Mouse (Mus musculus): Measurements from ENCODE around the gene Foxc2.
A peak's percentile ranks its signal among the peaks of the same experiment; 100 is the strongest.
"Not testable (repeated sequence)": the region's sequence is repeated elsewhere in the genome, so short reads cannot be mapped to it uniquely, and the experiment has no call there.

The Foxc2 gene

GRCm38 (mm10) chr8:121119635-121120455 is 3.9 kb downstream of the Foxc2 start:
- DNase-seq (ENCODE audit: low spot score) = no peak

- no peak for DNase-seq (ENCODE audit: low spot score)
Measured at GRCm38 (mm10) chr8:121120456-121121419, 4.8 kb downstream of the Foxc2 start.

DNA sequence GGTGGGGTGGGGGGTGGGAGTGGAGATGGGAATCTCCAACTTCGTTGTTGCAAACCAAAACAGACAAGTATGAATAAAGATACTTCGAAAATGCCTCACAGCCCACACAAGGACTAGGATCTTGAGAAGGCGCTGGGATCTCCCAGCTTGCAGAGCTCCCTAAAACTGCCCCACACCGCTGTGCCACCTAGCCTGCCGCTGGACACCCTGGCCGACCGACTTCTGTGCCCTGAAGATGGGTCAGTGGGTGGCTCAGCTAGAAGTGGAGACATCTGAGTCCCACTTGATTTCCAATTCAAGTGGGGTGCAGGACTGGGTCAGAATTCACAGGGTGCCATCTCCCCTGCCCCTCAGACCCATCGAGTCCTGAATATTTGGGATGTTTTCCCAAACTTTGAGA is 5.7 kb downstream of the Foxc2 start:
- DNase-seq (ENCODE audit: low spot score) = no peak

DNA sequence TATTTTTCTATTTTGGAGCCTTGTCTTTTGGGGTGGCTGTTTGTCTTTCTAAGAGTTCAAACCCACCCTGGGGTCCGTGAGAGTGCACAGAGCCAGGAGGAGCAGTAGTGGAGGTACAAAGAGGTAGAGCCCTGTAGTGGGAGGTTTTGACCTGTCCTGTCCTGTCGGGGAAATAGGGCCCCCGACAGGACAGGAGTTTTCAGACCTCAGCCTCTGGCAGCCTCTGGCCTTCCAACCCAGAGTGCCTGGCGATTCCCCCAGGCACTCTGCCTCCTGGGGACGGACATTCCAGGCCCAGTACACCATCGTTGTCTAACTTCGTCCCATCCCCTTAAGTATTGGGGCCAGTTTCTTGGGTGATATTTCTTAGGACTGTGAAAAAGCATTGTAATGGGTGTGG is 6.4 kb downstream of the Foxc2 start:
- no peak for DNase-seq (ENCODE audit: low spot score)

DNA sequence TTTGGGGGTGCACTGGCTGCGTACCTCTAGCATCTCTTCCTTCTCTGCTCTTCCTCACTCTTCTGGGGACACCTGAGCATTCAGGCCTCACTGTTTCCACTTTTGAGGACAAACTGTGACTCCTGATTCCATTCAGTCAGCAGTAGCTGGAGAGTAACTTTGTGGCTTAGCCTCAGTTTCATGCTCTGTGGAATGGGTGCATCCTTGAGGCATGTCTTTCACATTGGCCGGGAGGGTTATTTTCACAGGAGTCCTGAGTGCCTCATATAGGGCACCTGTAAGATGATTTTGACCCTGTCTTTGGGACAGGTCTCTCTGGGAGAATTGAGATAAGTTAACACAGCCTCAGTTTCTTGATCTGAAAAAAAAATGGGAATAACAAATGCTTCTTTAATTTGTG is 7.1 kb downstream of the Foxc2 start:
- no peak for DNase-seq (ENCODE audit: low spot score)

DNA sequence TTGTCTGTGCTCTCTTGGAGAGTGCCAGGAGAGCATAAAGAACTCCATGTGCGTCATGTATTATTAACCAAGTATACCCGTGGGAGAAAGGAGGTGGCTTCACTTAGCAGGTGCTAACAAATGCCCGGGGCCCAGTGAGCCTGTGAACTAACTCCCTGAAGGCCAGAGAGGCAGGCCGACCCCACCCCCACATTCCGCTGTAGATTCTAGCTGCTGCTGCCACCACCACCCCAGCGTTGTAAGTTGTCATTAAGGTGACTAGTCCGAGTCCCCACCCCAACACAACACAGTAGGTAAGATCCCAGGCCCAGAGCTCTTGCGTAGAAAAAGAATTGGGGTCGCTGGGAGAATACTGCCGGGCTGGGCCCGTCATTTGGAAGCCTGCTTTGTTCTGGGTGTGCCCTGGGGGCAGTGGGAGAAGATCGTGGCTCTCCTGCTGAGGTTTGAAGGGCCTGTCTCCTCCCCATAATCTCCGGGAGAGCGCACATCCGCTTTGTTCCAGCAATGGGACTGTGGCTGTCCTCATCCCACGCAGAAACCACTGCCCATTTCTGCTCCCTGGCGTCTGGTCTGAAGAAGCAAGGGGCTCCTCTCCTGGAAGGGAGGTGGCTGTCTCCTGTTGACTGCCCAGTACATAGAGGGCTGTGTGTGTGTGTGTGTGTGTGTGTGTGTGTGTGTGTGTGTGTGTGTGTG is 8.7 kb downstream of the Foxc2 start:
- no peak for DNase-seq (ENCODE audit: low spot score)

GRCm38 (mm10) chr8:121125311-121125876 is 9.4 kb downstream of the Foxc2 start:
- peak; percentile 79 for DNase-seq (ENCODE audit: low spot score)

DNA sequence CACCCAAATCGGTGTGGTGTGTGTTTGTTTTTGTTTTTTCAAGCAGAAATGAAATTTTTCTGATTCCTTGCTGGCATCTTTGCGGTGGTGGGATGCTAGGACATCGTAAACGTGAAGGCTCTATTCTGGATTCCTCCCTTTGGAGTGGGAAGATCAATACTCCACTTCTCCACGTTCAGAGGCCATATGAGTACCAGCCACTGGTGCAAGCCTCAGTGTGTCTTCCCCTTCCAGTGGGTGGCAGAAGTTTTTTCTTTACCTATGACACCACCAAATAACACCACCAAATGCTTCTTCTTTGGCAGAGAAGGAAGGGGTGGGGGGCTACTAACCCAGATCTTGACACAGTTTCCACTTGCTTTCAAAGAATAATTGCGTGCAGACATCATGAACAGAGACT is 10.2 kb downstream of the Foxc2 start:
- no peak for DNase-seq (ENCODE audit: low spot score)

DNA sequence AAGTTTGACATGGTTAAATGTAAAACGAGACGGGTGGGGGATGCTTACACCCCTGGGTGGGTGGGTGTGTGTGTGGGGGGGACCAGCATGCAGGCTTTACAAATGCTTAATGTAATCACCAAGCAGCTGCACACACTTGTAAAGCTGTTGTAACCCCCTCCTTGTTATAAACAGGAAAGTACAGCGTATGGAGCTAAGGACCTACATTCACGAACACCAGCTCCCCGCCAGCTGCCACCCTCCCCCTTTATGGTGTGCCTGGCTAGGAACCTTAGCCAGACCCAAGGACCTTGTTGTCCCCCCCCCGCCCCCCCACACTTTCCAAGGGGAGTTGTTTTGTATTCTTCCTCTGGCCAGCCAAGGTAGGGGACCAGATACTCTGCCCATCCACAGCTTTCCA is 10.7 kb downstream of the Foxc2 start:
- no peak for DNase-seq (ENCODE audit: low spot score)

GRCm38 (mm10) chr8:121127291-121127701 is 11.3 kb downstream of the Foxc2 start:
- no peak for DNase-seq (ENCODE audit: low spot score)

DNA sequence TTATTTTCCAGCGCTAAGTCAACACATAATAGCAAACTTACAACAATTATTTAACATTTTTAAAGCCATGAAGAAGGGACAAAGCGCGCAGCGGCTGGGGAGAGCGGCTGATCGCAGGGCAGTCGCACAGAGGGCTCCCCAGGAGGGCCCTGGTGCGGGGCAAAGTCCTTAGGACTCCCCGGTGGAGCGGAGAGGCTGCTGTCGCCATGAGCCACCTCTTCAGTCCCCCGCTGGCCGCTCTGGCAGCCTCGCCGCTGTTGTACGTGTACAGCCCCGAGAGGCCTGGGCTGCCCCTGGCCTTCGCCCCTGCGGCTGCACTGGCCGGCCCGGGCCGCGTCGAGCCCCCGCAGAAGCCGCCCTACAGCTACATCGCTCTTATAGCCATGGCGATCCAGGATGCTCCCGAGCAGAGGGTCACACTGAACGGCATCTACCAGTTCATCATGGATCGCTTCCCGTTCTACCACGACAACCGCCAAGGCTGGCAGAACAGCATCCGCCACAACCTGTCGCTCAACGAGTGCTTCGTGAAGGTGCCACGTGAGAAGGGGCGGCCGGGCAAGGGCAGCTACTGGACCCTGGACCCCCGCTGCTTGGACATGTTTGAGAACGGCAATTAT is 11.9 kb downstream of the Foxc2 start, which contains the start of gene Foxl1:
Gene Foxl1, plus strand, starts transcription at position 185 of the 620 bp plus-strand sequence.
- no peak for DNase-seq (ENCODE audit: low spot score)

GRCm38 (mm10) chr8:121128531-121129264 is 12.7 kb downstream of the Foxc2 start:
- peak; percentile 63 for DNase-seq (ENCODE audit: low spot score)

- no peak for DNase-seq (ENCODE audit: low spot score)
Measured at GRCm38 (mm10) chr8:121129265-121129940, 13.4 kb downstream of the Foxc2 start.

GRCm38 (mm10) chr8:121130522-121130921 is 14.6 kb downstream of the Foxc2 start:
- DNase-seq (ENCODE audit: low spot score) = peak; percentile 73

DNA sequence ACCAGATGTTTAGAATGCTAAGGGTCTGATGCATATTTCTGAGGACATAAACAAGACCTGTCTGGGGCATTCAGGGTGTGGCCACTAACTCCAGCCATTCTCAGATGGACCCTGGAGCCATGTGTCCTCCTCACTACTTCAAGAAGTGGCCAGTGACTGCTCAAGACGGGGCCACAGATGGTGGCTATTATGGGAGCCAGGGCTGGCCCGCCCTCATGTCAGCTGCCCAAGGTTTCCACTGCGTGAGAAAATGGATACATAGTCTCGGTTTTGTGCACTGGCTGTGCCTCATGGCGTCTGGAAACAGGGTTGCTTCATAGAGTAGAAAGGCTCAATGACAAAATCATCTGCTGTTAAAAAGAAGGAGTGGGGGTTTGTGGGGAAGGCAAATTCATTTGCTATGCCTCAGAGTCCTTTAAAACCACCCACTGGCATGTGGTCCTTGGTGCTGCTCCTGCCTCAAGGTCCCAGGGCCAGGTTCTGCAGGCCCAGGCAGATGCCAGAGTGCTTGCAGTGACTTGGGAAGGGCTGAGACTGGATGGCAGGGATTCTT is 17.1 kb downstream of the Foxc2 start:
- DNase-seq (ENCODE audit: low spot score) = no peak

DNA sequence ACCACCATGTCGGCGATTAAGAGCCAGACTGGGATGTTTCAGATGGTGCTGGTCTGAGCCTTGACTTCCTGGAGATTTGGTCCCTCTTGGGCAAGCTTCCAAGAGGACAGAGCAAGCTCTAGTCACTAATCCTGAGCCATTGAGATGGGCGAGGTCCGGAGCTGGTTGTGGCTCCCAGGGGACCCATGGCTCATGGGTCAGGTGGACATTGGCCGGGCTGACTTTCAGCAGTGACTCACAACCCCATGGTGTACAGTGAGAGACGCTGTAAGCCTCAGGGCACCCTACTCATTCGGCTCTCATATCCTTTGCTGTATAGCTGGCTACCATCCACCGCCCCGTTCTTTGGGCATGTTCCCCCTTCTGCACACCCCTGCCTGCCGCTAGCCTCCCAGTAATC is 18.1 kb downstream of the Foxc2 start:
- no peak for DNase-seq (ENCODE audit: low spot score)

- no peak for DNase-seq (ENCODE audit: low spot score)
Measured at GRCm38 (mm10) chr8:121134512-121134911, 18.5 kb downstream of the Foxc2 start.

DNA sequence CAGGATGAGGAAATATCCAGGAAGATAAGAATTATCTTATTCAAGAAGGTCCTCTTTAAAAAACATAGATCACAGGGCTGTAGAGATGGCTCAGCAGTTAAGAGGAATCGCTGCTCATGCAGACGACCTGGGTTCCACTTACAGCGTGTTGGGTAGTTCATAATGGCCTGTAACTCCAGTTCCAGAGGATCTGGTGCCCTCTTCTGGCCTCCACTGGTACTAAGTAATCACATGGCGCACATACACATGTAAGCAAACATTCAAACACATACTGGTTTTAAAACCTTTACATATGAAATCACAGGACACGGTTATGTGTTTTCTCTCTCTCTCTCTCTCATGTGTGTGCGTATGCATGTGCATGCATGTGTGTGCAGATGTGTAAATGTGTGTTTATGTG is 20.9 kb downstream of the Foxc2 start:
- DNase-seq (ENCODE audit: low spot score) = no peak

- DNase-seq (ENCODE audit: low spot score) = not testable (repeated sequence)
Measured at GRCm38 (mm10) chr8:121145457-121146134, 29.6 kb downstream of the Foxc2 start.

Data from testis, postnatal 10 days (tissue).